In the genomic region with DNA sequence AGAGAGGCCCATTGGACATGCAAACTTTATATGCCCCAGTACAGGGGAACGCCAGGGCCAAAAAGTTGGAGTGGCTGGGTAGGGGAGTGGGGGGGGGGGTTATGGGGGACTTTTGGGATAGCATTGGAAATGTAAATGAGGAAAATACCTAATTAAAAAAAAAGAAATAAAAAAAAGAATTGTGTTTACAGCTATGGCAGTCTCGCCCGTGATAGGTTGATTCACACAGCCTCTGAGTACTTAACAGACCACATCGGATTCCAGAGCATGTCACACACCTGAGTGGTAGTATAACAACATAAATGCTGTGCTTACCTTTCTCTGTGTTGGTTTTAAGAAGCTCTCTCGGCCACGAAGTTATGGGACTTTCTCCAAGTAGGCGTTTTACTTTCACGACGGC, we compare ENCODE assay signal across 32 mouse cellular contexts. TPM values are rescaled to one million over a fixed set of nuclear protein-coding genes. Genes with fewer than 3 reads are reported as not detected.
"Had no signal": no experiment of that assay in that cellular context is flagged by ENCODE, and none has a peak within 500 bp of the region (broad histone marks: within the 10 kb centered on the region; RNA-seq: fewer than 3 reads in every experiment).

A gene (plus strand): TSS at position 301 of the 400 bp plus-strand sequence.

RNA-seq across cellular contexts. Expression of the gene that starts here (rescaled TPM):
- total RNA-seq: heart, postnatal 10 days; heart, postnatal 14 days; heart, postnatal 25 days; heart, postnatal 36 days; heart, postnatal 4 days; hematopoietic stem cell, adult 5-6 weeks; layer of hippocampus, adult 18-20 months; layer of hippocampus, adult 2 months; layer of hippocampus, adult 8-10 months; layer of hippocampus, postnatal 25 days; layer of hippocampus, postnatal 36 days had no signal
- polyA plus RNA-seq: heart, embryonic 10.5 days; heart, embryonic 11.5 days; heart, embryonic 12.5 days; heart, embryonic 13.5 days; heart, embryonic 14.5 days; heart, embryonic 15.5 days; heart, embryonic 16.5 days; heart, postnatal 0 days; hindbrain, embryonic 10.5 days; hindbrain, embryonic 12.5 days; inflammation-experienced regulatory T-cells, adult 6 months; intestine, embryonic 14.5 days; intestine, embryonic 15.5 days; intestine, embryonic 16.5 days; intestine, postnatal 0 days; kidney, adult 2 months; kidney, embryonic 14.5 days; kidney, embryonic 15.5 days; kidney, embryonic 16.5 days; kidney, postnatal 0 days; large intestine, adult 2 months had no signal
